Mouse (Mus musculus) midbrain, embryonic 15.5 days (tissue): ENCODE data around the gene Gm20696. TPM values are rescaled to one million over a fixed set of nuclear protein-coding genes. Genes with fewer than 3 reads are reported as not detected.
A peak's percentile ranks its signal among the peaks of the same experiment; 100 is the strongest.

Experiments used
- ATAC-seq: fragments of 200-750 bp; cut with Nextera tagmentation; replicated peaks from 2 replicates; pipeline ENCODE4 v1.8.0; 2017; ENCODE audit warnings: moderate TSS enrichment
- H3K27ac ChIP-seq: fragments of 300-500 bp; sonication (generic); 2 replicates; pipeline ENCODE4 v1.5.1; 2015; ENCODE audit warnings: mild to moderate bottlenecking, inconsistent platforms
- H3K27me3 ChIP-seq: fragments of 300-500 bp; sonication (generic); replicated peaks from 2 replicates; pipeline ENCODE4 v1.6.1; 2015; ENCODE audit warnings: inconsistent platforms
- H3K36me3 ChIP-seq: fragments of 300-500 bp; sonication (generic); replicated peaks from 2 replicates; pipeline ENCODE4 v1.6.1; 2015; ENCODE audit warnings: inconsistent platforms
- H3K4me1 ChIP-seq: fragments of 300-500 bp; sonication (generic); 2 replicates; pipeline ENCODE4 v1.6.1; 2015; ENCODE audit warnings: inconsistent platforms
- H3K4me2 ChIP-seq: fragments of 300-500 bp; sonication (generic); 2 replicates; pipeline ENCODE4 v1.6.1; 2015; ENCODE audit warnings: inconsistent platforms, mild to moderate bottlenecking, moderate library complexity
- H3K4me3 ChIP-seq: fragments of 300-500 bp; sonication (generic); 2 replicates; pipeline ENCODE4 v1.5.1; 2015; ENCODE audit warnings: mild to moderate bottlenecking, inconsistent platforms
- H3K9ac ChIP-seq: fragments of 300-500 bp; sonication (generic); 2 replicates; pipeline ENCODE4 v1.6.1; 2015; ENCODE audit warnings: mild to moderate bottlenecking, inconsistent platforms
- H3K9me3 ChIP-seq: fragments of 300-500 bp; sonication (generic); 2 replicates; pipeline ENCODE4 v1.6.1; 2016; ENCODE audit warnings: inconsistent platforms
- WGBS: fragments of 180-500 bp; shearing (Covaris S2); methylation state at CpG from one replicate; pipeline ENCODE4 v1.1.7; 2015; ENCODE audit warnings: mixed read lengths; 5-methylcytosine and 5-hydroxymethylcytosine counted together
- polyA plus RNA-seq: library from polyadenylated mRNA; unstranded; fragments of >200 nt; fragmentation: Nextera tagmentation; extraction: Ambion mirVana; gene quantifications from 2 replicates; pipeline ENCODE4 v1.2.1, GENCODE M21; 2015

Gene Gm20696
- polyA plus RNA-seq, 1 experiment from 2014 or later: 2.9 TPM

DNA sequence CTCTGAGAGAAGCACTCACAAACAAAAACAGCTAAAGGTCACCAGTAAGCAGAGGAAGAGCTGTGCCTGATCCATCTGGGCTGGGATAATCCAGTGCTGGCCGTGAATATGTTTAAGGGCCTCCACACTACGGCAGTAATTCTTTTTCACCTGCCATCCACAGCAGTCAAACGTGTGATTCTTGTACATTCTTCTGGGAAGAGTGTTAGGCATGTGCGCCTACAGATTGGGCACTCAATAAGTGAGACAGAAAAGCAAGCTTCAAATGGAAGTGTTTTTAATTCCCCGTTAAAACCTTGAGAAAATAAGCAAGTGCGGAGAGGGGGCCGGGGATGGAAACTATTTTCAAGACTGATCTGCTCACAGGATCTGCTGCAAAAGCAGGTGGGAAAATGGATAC lies 48.7 kb downstream of the Gm20696 start:
- H3K27me3 ChIP-seq: 0 out of 2 replicates have a peak, but pooled peaks cover 9% of the 10 kb centered on the region
- no peak for ATAC-seq
- 59% methylated on average over 7 of the region's 7 CpGs for WGBS

DNA sequence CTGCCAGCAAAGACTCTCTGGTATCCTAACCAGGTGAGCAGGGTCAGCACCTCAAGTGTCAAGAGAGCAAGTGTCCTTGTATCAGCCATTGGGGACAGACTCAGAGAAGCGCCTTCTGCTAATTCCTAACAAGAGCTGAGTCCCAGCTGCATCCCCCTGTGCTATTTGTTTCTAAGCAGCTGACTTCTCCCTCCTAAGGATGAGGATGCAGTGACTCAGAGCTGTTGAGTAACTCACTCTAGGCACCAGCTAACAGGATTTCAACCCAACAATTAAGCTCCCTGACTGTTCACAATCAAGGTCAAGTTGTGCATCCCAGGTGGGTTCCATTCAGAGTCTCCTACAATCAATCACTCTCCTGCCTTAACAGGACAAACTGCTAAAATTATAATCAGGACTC lies 49.2 kb downstream of the Gm20696 start:
- Histone ChIP-seq H3K36me3 (no peaks in the 10 kb centered on the region), H3K27ac (no peak overlapping the region), H3K9ac (no peak overlapping the region), H3K9me3 (no peaks in the 10 kb centered on the region), H3K4me1 (peaks cover 15% of the 10 kb centered on the region), H3K27me3 (0 out of 2 replicates have a peak, but pooled peaks cover 9% of the 10 kb centered on the region), H3K4me3 (no peak overlapping the region), H3K4me2 (no peak overlapping the region)
- ATAC-seq: no peak
- WGBS: 55% methylated on average over 1 of the region's 1 CpGs

More for the DNA sequence above, 48.7 kb downstream of the Gm20696 start:
- Histone ChIP-seq H3K4me3 (no peak overlapping the region), H3K4me2 (no peak overlapping the region), H3K4me1 (peaks cover 15% of the 10 kb centered on the region), H3K9ac (no peak overlapping the region), H3K9me3 (no peaks in the 10 kb centered on the region), H3K36me3 (no peaks in the 10 kb centered on the region), H3K27ac (no peak overlapping the region)

DNA sequence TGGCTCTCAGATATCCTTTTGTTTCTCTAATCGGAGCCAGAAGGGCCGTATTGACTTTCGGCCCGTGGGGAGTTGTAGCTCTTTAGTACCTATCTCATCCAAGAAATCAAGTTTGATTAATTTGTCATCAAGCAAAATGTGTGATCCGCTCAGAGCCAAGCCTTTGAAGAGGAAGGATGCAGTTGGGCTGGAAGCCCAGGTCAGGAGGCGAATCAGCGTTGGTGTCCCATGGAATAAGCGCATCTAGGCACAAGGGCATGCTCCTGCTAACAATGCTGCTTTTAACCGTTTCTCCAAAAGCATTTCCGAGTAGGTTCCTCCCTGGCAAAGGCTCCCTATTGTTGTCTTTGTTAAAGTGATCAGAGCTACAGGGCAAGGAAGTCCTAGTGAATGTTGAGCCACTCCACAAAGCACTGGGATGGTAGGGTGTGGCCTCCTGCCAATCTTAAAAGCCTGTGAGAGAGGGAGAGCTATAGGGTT lies 51.3 kb downstream of the Gm20696 start:
- H3K4me3 ChIP-seq: no peak overlapping the region
- no peaks in the 10 kb centered on the region for H3K36me3 ChIP-seq
- 0 out of 2 replicates have a peak, but pooled peaks cover 13% of the 10 kb centered on the region for H3K27me3 ChIP-seq
- 12% methylated on average over 10 of the region's 10 CpGs for WGBS
- peaks cover 15% of the 10 kb centered on the region for H3K4me1 ChIP-seq
- H3K9me3 ChIP-seq: no peaks in the 10 kb centered on the region
- no peak overlapping the region; the same call in 1 of the 2 replicates for H3K4me2 ChIP-seq
- H3K9ac ChIP-seq: no peak overlapping the region
- no peak overlapping the region for H3K27ac ChIP-seq
- ATAC-seq: no peak

DNA sequence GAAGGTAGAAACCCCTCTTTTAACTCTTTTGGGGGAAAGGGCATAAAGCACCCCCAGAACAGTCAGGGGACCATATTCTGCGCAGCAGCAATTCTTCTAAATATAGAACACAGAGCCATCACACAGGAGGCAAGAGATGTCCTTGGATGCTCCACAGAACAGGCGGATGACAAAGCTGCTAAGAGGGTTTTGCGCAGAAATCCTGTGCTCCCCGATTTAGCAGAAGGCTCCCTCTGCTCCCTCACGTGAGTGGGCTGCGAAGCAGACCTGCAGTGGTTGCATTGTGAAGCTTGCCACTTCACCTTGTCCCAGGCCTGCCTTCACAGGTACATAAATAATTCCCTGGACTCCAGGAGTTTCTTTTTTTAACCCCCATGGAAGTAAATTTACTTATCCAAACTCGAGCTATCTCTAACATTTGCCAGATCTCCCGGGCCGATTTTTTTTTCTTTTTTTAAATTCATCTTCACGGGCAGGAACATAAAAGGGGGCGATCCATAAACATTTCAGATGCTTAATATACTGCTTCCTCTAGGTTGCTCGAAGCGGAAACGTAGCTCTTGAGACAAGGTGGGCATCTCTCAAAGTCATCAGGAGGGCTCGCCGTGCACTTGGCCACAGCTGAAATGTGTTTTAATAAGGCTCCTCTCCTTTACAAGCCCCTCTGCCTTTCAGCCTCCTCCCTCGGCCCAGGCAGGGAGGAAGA lies 51.9 kb downstream of the Gm20696 start:
- no peak overlapping the region for H3K9ac ChIP-seq
- 0 out of 2 replicates have a peak, but pooled peaks cover 13% of the 10 kb centered on the region for H3K27me3 ChIP-seq
- no peak for ATAC-seq
- H3K36me3 ChIP-seq: no peaks in the 10 kb centered on the region
- H3K4me2 ChIP-seq: no peak overlapping the region; the same call in 1 of the 2 replicates
- H3K27ac ChIP-seq: no peak overlapping the region
- peaks cover 15% of the 10 kb centered on the region for H3K4me1 ChIP-seq
- H3K9me3 ChIP-seq: no peaks in the 10 kb centered on the region
- H3K4me3 ChIP-seq: no peak overlapping the region
- WGBS: 56% methylated on average over 17 of the region's 17 CpGs

DNA sequence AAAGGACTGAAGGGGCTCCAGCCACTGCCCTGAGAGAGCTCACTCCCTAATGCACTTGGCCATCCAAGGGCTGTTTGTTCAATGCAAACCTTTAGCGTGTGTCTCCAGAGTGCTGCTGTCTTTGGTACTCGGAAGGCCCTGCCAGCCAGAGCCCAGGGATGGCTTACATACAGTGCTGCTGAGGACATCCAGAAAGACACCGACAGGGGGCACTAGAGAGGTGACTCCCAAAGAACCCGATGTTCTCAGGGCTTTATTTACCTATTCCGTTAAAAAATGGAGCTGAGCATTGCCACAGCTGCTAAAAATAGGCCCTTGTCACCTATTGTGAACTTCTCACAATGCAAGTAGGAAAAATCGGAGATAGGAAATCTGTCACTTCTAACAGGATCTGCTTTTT lies 54.7 kb downstream of the Gm20696 start:
- H3K9ac ChIP-seq: no peak overlapping the region
- peaks cover 15% of the 10 kb centered on the region for H3K4me1 ChIP-seq
- no peak overlapping the region for H3K4me2 ChIP-seq
- no peak for ATAC-seq
- 0 out of 2 replicates have a peak, but pooled peaks cover 13% of the 10 kb centered on the region for H3K27me3 ChIP-seq
- H3K4me3 ChIP-seq: no peak overlapping the region
- H3K9me3 ChIP-seq: no peaks in the 10 kb centered on the region
- no peak overlapping the region for H3K27ac ChIP-seq
- no peaks in the 10 kb centered on the region for H3K36me3 ChIP-seq
- WGBS: 60% methylated on average over 6 of the region's 6 CpGs

DNA sequence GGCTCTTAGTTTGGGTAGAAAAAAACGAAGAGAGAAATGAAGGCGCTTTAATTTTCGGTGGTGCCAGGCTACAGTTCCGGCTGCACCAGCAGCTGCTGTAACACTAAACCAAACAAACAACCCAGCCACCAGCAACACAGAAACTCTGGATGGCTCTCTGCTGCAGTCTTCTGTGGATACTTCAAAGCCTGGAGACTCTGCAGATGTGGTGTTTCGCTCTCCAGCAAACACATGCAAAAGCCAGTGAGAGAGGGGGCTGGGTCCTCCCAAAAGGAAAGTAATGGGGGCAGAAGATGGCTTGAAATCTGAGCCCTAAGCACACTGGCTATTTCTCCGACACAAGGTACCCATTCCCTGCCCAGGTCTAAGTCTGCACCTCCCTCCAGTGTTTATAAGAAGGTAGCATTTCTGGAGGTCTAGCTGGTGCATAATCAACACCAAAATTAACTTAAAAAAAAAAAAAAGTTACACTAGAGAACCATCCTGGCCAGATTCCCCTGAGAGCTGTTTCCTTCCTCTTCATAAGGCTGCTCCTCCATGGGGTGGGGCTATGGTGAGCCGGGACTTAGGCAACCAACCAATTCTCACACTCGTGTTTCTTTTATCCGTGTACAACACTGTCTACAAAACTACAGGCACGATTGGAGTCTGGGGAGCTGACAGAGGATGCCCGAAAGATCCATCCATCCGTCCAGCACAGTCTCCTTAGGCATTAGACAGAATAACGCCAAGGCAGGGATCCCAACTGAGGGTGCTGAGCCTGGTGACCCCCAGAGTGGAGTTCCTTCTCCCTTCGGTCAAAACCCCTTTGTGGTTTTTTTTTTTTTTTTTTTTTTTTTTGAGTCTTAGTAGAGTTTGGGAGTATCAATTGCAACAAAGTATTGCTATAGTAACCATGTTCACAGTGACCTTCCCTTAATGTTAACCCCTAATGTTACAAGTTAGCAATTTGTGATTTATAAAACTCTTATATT lies 55.9 kb downstream of the Gm20696 start:
- WGBS: 58% methylated on average over 14 of the region's 14 CpGs
- no peak for ATAC-seq
- Histone ChIP-seq H3K27me3 (0 out of 2 replicates have a peak, but pooled peaks cover 13% of the 10 kb centered on the region), H3K9ac (no peak overlapping the region), H3K4me3 (no peak overlapping the region), H3K4me1 (peaks cover 15% of the 10 kb centered on the region), H3K9me3 (no peaks in the 10 kb centered on the region), H3K36me3 (no peaks in the 10 kb centered on the region), H3K4me2 (no peak overlapping the region), H3K27ac (no peak overlapping the region)

DNA sequence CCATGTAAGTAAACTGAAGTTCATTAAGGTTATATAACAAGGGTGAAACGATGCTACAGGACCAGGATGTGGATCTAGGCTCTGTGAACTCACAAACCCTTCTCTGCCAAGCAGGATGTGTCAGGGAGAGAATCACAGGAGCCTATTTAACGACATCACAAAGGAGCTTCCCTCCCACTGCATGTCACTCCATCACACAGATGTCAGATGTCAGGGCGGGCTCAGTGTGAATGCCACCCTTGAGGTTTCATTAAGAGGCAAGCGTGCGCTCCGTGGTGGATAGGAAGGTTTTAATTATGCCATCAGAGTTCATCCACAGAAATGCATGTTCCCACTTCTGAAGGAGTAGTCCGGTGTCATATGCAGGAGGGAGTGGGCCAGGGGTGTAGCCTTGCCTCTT lies 60.5 kb downstream of the Gm20696 start:
- H3K36me3 ChIP-seq: no peaks in the 10 kb centered on the region
- H3K9me3 ChIP-seq: no peaks in the 10 kb centered on the region
- H3K27ac ChIP-seq: no peak overlapping the region
- WGBS: 37% methylated on average over 7 of the region's 7 CpGs
- no peak overlapping the region for H3K4me3 ChIP-seq
- H3K4me2 ChIP-seq: no peak overlapping the region
- H3K9ac ChIP-seq: no peak overlapping the region
- ATAC-seq: no peak
- peaks cover 4% of the 10 kb centered on the region for H3K27me3 ChIP-seq
- no peaks in the 10 kb centered on the region for H3K4me1 ChIP-seq

DNA sequence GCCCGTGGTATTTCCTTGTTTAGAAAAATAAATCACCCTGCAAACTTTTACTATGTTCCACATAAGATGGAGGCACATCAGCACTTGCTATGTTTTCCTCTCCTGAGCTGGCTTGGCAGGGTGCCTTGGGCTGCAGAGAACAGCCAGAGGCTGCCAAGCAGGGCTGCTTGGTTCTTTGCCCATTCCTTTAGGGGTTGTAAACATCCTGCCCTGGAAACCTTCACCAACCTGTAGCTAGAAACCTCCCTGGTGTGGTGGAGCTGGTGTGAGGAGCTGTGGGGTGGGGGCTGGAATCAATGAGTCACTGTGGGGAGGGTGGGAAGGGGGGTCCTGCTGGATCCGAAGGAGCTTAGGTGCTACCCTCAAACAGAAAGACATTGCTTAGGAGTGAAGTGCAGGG lies 61.8 kb downstream of the Gm20696 start:
- Histone ChIP-seq H3K27me3 (peaks cover 4% of the 10 kb centered on the region), H3K9me3 (no peaks in the 10 kb centered on the region), H3K27ac (no peak overlapping the region), H3K4me1 (peaks cover 1% of the 10 kb centered on the region), H3K36me3 (no peaks in the 10 kb centered on the region), H3K9ac (no peak overlapping the region), H3K4me2 (no peak overlapping the region), H3K4me3 (no peak overlapping the region)
- ATAC-seq: no peak
- WGBS: 67% methylated on average over 2 of the region's 2 CpGs

DNA sequence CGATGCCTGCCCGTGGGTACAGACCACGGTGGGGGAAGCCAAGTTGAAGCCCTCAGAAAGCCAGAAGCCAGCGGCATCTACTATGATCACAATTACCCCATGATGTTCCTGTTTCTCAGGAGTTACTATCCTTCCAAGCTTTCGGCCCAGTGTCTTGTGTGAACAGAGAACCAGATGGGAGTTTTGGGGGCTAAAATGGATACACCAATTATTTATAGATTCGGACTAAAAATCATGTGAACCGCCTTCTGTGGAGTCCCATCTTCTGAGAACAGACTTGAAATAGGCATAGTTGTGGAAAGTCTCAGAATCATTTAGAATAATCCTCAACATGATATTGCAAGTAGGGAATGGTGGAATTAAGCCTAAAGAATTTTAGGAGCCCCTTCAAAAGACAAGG lies 64.2 kb downstream of the Gm20696 start:
- 93% methylated on average over 7 of the region's 7 CpGs for WGBS
- Histone ChIP-seq H3K4me3 (no peak overlapping the region), H3K4me2 (no peak overlapping the region), H3K4me1 (peaks cover 11% of the 10 kb centered on the region), H3K36me3 (no peaks in the 10 kb centered on the region), H3K9me3 (no peaks in the 10 kb centered on the region), H3K27me3 (peaks cover 6% of the 10 kb centered on the region), H3K9ac (no peak overlapping the region), H3K27ac (no peak overlapping the region)
- ATAC-seq: no peak

DNA sequence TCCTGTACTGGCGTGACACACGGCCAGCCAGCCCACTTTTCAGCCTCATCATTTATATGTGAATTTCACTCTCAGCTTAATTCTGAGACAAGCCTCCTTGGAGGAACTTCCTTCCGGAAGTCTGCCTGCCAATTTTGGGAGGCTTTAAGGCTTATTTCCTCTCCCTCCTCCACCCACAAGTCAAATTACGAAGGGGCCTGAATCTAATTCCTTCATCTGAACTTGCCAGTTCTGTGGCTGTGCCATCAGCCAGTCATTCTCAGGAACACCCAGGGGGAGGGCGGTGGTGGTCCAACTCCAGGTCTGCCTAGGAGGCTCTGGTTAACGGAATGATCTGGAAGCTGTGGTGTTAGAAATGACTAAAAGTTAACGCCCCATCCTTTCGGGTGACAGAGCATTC lies 65.7 kb downstream of the Gm20696 start:
- Histone ChIP-seq H3K4me1 (peaks cover 11% of the 10 kb centered on the region), H3K4me2 (no peak overlapping the region), H3K36me3 (no peaks in the 10 kb centered on the region), H3K27me3 (peaks cover 6% of the 10 kb centered on the region), H3K9ac (no peak overlapping the region), H3K9me3 (no peaks in the 10 kb centered on the region), H3K4me3 (no peak overlapping the region), H3K27ac (no peak overlapping the region)
- no peak for ATAC-seq
- WGBS: 85% methylated on average over 8 of the region's 8 CpGs

DNA sequence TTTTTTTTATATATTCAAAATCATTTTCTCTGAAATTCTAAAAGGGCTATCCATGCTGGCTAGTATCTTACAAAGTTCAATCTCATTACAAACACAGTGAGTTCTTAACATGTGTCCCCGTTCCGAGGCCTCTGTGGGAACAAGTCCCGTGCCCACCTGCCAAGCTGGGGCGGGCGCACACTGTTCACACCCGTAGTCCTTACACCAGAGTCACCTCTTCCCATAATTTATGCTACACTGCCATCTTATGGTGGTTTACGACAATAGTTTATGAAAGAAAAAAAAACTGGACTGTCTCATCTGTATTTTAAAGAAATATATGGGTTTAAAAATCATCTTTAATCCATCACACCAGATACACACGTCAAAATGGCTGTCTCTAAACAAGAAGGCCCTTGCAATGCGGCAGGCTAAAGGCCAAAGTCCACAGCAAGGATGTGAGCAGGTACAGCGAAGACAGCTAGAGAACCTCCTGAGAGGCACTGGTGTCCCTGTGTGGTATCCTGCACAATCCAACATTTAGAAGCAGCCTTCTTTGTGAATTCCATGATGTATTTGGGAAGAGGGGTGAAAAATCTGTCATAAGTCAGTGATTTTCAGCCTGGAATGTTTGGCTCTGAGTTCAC lies 66.3 kb downstream of the Gm20696 start:
- no peak overlapping the region for H3K9ac ChIP-seq
- peak overlapping the region; percentile 42 for H3K4me2 ChIP-seq
- peaks cover 11% of the 10 kb centered on the region for H3K4me1 ChIP-seq
- no peak overlapping the region for H3K4me3 ChIP-seq
- H3K27me3 ChIP-seq: peaks cover 6% of the 10 kb centered on the region
- 24% methylated on average over 10 of the region's 10 CpGs for WGBS
- H3K36me3 ChIP-seq: no peaks in the 10 kb centered on the region
- H3K9me3 ChIP-seq: no peaks in the 10 kb centered on the region
- H3K27ac ChIP-seq: no peak overlapping the region
- no peak; the same call in 1 of the 2 replicates for ATAC-seq

DNA sequence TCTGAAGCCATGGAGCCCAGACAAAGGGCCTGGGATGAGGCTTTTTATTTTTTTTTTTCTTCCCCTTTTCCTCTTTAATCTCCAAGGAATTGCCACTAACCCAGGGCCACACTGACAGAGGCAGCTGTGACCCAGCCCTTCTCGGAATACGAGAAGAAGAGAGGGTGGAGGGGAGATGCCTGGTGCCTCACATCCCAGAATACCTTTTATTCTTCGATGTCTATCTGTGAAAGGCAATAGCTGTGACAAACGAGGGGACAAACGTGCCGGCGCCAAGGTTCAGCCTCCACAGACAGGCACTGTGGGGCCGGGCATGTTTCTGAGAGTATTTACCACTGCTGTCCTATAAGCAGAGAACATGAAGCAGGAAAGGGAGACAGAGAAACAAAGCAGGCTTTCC lies 66.9 kb downstream of the Gm20696 start:
- Histone ChIP-seq H3K27ac (peak overlapping the region; percentile 53), H3K27me3 (peaks cover 6% of the 10 kb centered on the region), H3K4me3 (no peak overlapping the region), H3K4me2 (peak overlapping the region; percentile 42), H3K9ac (peak overlapping the region; percentile 20; the same call in 1 of the 2 replicates), H3K4me1 (peaks cover 11% of the 10 kb centered on the region), H3K36me3 (no peaks in the 10 kb centered on the region), H3K9me3 (no peaks in the 10 kb centered on the region)
- 9% methylated on average over 8 of the region's 8 CpGs for whole genome bisulfite sequencing
- ATAC-seq: peak; percentile 20
